Mouse (Mus musculus) mesoderm, embryonic 11.5 days (tissue): Measurements from ENCODE around the gene Foxs1.

Experiments
- DNase-seq: peaks from one replicate; pipeline ENCODE4 v3.0.0-alpha.2; 2012; ENCODE audit warnings: low read depth, low spot score

Foxs1 gene

DNA sequence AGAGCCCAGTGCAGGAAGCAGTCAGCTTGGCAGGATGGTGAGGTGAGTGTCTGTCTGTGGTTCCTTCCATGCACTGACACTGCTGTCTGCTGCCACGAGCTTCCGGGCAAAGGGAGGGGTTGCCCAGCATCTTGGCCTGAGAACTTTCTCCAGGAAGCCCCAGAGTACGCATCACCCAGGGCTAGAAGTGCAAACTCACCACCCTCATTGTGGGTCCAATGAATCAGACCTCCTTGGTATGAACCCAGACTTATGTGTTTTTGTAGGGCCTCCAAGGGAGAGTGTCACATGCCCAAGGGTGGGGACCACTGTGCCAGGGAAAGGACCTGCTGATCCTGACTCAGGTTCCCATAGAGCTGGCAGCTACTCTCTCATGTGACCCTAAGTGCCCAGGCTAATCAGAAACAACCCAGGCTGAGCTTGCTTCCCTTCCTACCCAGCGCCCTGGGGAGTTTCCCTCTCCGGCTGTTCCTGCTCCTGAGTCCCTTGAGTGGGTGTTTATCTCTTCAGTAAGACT is 28.8 kb downstream of the Foxs1 start:
- DNase-seq = no peak

DNA sequence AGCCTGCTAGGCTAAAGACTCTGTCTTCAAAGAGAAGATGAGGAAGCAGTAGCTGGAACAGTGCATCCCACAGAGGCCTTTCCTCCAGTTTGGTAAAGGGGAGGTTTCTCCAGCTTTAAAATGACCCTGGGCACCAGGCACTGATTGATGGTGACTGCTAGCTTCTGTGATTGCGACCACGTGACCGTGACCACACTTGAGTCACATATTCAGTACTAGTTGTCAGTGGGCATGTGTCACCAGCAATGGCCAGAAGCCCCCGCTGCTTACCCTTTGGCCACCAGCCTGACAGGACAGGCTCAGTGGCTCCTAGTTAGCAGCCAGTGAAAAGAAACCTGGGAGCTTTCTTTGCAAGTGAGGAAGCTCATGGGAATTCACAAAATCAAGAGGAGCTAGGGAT is 29.4 kb downstream of the Foxs1 start:
- no peak for DNase-seq

DNA sequence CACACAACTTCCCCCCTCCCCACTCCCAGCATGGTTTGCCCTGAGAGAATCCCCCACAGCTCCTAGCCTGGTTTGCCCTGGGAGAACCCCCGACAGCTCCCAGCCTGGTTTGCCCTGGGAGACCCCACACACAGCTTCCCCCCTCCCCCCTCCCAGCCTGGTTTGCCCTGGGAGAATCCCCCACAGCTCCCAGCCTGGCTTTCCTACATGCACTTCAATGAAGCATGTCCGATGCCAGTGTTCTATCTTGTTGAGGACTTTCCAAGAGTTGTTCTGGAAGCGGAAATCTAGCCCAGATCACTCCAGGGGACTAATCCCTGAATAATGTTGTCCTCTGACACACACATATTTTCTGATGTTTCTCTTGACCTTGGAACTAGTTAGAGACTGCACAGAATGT is 30.4 kb downstream of the Foxs1 start:
- no peak for DNase-seq

DNA sequence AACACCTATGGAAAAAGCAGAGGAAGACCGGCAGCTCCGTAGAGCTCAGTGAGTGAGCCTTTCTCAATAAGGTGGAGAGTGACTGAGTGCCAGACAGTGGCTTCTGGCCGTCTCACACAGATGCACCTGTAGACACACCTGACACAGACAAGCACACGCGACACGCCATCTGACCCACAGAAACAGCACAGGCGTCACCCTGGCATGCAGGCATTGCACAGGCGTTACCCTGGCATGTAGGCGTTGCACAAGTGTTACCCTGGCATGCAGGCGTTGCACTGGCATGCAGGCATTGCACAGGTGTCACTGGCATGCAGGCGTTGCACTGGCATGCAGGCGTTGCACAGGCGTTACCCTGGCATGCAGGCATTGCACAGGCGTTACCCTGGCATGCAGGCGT is 31.7 kb downstream of the Foxs1 start:
- no peak for DNase-seq

DNA sequence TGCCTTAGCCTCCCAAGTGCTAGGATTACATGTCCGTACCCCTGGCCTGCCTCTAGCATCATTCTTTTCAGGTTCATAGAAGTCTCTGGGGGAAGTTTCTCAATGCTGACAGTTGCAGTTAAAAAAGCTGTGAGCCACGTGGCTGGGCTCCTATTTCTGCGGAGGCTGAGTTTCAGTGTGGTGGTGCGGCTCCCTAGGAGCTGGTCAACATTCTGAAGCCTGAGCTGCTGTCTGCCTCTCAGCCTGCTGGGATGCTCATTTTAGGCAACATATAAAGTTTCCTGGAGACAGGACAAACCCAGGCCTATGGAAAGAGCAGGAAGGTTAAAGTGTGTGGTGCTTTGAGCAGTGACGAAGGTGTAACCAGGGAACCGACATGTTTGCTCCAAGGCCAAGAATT is 34.0 kb downstream of the Foxs1 start:
- no peak for DNase-seq

DNA sequence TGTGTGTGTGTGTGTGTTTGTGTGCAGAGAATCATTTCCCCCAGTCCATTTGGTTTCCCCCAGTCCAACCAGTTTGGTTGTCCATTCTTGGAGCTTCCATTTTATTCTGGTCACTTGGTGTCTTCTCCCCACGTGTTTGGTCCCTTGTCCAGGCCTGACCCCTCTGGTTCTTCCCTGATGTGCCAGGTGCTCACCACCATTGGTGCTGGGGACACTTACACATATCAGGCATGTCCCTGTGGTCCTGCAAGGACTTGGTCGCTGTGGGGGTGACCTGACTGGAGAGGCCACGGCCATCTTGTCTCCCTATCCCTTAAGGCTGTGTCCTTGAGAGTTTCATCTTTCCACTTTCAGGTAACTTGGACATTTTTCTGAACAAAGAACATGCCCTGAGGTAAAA is 36.1 kb downstream of the Foxs1 start:
- DNase-seq = no peak

DNA sequence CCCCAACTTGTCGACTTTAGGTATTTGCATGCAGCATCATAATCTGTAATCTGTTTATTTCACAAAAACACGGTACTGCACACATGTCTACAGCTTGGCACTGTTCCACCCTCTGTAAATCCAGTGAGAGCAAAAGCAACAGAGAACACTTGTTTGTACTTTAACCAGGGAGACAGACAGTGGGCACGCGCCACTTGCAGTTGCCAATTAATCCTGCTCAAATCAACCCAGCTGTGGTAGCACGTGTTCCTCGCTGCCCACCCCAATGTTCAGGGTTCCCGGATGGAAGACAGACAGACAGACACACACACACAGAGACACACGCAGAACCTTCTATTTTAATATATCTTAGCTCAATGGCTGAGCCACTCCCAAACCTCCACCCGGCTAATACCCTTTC is 37.2 kb downstream of the Foxs1 start:
- no peak for DNase-seq

DNA sequence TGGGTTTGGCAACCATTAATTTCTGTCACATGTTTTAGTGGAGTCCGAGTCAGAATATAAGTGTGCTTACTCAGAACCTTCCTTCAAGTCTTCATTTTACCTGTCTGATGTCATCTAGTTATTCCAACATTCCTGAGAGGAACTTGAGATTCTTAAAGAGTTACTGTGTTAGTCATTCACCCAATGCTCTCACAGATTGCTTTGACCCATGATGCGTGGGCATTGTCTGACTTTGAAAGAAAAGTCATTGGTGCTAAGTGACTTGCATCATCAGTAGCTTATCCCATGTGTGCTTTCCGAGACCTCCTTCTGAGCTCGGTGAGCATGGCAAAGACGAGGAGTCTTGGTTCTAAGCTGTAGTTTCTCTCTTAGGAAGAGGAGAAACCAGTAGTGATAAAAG is 44.2 kb downstream of the Foxs1 start:
- DNase-seq = no peak

DNA sequence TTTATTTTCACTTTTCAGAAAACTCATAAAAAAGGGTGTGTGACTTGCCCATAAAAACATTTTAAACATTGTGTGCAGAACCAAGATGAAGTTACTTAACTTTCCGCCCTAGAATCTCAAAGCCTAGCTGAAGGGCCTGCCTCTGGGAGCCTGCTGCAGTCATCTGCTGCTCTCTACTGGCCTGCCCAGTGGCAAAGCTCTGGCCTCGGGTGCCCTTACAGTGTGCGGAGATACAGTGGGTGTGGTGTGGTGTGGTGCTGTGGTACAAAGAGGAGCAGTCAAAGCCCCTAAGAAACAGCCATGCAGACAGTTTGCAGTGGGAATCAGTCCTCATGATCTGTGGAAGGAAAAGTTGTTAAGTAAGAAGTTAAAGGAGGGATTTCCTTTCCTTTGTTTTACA is 45.8 kb downstream of the Foxs1 start:
- no peak for DNase-seq

DNA sequence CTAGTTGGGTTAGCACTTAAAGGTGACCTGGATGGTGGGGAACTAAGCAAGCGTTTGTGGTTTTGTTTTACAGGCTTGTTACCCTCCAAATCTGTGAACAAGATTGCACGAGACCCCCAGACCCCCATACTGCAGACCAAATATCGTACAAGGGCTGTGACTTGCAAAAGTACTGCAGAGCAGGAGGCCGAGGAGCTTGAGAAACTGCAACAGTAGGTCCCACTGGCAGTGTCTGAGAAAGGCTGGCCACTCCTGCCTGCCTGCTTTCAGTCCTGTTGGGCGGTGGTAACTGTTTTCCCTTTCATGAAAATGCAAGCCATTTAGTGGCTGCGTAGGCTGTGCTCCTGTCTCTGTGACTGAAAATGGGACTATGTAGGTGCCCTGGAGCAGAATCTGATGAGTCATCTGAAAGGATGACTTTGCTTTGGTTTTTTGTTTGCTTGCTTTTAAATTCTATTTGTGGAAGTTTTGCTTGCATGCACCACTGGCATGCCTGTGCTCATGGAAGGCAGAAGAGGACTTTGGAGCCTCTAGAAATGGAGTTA is 48.8 kb downstream of the Foxs1 start:
- no peak for DNase-seq
